Mouse (Mus musculus): ENCODE data around the gene Arl16.
"Not testable (repeated sequence)": the region's sequence is repeated elsewhere in the genome, so short reads cannot be mapped to it uniquely, and the experiment has no call there.

Arl16 gene

DNA sequence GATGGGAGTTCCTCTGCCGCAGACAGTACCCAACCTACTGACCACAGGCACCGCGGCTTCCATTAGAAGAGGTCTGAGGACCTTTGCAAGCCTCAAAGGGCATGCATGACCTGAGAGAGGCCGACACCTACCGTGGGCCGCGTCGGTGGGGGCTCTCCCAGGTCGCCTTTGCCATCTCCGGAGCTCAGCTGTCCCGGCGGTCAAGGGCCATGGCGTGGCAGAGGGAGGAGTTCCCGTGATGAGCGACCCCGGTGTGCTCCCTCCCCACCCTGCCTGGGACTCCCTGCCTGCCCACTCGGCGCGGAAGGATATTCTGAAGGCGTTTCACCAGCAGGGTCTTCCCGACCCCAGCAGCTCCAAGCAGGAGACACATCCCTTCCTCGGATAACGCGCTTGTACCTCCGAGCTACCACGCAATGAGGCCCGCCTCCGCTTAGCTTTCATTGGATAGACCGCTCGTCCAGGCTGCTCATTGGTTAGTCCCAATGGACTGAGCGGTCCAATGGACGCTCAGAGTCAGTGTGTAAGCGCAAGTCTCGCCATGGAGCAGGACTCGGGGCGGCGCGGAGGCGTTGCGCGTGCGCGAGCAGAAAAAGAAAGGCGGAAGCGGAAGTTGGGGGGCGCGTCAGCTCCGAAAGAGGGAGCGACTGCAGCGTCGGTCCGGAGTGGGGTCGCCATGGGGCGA is at the start of gene Arl16:
Gene Arl16 (minus strand): TSS at position 557 of the 685 bp plus-strand sequence.
- in situ Hi-C loops (cut with MboI; ENCODE audit: low sequenced_read_pairs) = no loop called here

- in situ Hi-C loops (cut with MboI; ENCODE audit: low sequenced_read_pairs) = no loop called here
These were observed 49.7 kb upstream of the Arl16 start for GRCm38 (mm10) chr11:120517147-120517546.

- in situ Hi-C loops (cut with MboI; ENCODE audit: low sequenced_read_pairs) = no loop called here
These were observed 48.2 kb upstream of the Arl16 start for GRCm38 (mm10) chr11:120515611-120516010.

DNA sequence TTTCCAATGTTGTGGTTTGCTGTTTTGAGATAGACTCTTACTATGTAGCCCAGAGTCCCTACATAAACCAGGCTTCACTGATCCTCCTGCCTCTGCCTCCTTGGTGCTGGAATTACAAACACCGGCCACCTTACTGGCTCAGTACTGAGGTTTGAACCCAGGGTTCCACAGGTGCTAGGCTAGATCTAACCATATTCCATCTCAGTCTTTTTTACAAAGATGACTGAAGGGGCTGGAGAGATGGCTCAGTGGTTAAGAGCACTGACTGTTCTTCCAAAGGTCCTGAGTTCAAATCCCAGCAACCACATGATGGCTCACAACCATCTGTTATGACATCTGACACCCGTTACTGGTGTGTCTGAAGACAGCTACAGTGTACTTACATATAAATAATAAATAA is 46.9 kb upstream of the Arl16 start:
- in situ Hi-C loops (cut with MboI; ENCODE audit: low sequenced_read_pairs) = not testable (repeated sequence)

GRCm38 (mm10) chr11:120512790-120513453 is 45.5 kb upstream of the Arl16 start:
- in situ Hi-C loops (cut with MboI; ENCODE audit: low sequenced_read_pairs) = no loop called here

GRCm38 (mm10) chr11:120510375-120511030 is 43.1 kb upstream of the Arl16 start:
- in situ Hi-C loops (cut with MboI; ENCODE audit: low sequenced_read_pairs) = no loop called here

DNA sequence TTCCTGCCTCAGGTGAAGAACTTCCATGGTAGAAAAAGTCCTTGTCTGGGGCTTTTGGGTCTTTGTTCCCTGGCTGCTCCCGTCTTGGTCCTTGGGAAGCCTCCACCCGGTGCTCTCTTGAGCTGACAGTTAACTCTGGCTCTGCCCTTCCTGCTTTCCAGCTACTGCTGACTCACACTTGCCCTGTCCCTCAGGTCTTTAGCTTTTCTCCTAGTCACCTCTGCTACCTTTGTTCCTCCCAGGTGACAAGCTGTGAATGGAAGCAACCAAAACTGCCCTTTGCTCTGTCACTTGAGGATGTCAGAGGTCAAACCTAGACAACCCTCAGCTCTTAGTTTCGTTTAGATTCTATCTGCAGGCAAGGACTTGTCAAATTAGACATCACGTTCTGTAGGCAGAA is 42.5 kb upstream of the Arl16 start:
- in situ Hi-C loops (cut with MboI; ENCODE audit: low sequenced_read_pairs) = no loop called here

DNA sequence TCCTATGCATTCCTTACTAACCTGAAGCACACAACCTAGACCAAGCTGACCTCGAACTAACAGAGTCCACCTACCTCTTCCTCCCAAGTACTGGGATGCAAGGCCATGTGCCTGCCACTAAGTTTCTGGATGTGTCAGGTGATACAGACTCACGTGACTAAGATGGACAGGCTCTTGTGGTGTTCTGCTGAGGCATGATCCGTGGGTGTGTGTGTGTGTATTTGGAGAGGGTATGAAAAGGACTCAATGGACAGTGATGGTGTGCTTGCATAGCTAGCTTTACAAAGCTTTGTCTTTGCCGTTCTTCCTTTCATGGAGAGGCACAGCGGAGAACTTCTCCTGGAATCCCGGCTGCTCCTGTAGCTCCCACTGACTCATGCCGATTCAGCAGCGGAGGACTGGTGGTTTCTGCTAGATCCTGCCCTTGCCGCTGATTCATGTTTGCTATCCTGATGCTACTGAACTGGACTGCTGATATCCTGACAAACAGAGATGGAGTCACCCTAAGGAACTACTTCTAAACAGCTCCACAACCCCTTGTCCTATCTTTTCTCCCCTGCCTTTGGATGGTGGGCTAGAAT is 41.0 kb upstream of the Arl16 start:
- in situ Hi-C loops (cut with MboI; ENCODE audit: low sequenced_read_pairs) = no loop called here

GRCm38 (mm10) chr11:120507611-120508289 is 40.3 kb upstream of the Arl16 start:
- in situ Hi-C loops (cut with MboI; ENCODE audit: low sequenced_read_pairs) = no loop called here

DNA sequence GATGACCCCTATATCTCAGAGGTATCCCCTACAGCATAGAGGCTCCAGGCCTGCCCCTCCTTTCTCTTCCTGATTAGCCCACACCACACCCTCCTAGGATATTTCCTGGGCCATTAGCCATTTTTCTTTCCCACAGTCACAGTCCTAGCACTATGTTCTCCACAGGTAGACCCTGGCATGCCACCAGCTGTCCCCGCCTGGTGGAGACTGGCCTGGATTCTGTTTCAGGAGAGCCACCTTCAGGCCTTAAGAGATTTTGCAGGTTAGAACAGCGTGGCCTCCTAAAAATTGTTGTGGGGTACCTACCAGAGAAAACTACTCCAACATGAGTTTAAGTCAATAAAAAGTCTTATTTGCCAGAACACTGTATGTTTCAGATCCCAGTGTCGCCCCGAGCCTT is 39.5 kb upstream of the Arl16 start:
- in situ Hi-C loops (cut with MboI; ENCODE audit: low sequenced_read_pairs) = no loop called here

GRCm38 (mm10) chr11:120505661-120506060 is 38.3 kb upstream of the Arl16 start:
- in situ Hi-C loops (cut with MboI; ENCODE audit: low sequenced_read_pairs) = no loop called here

- in situ Hi-C loops (cut with MboI; ENCODE audit: low sequenced_read_pairs) = no loop called here
These were observed 34.3 kb upstream of the Arl16 start for GRCm38 (mm10) chr11:120501701-120502100.

- in situ Hi-C loops (cut with MboI; ENCODE audit: low sequenced_read_pairs) = no loop called here
These were observed 33.6 kb upstream of the Arl16 start for GRCm38 (mm10) chr11:120501018-120501417.

DNA sequence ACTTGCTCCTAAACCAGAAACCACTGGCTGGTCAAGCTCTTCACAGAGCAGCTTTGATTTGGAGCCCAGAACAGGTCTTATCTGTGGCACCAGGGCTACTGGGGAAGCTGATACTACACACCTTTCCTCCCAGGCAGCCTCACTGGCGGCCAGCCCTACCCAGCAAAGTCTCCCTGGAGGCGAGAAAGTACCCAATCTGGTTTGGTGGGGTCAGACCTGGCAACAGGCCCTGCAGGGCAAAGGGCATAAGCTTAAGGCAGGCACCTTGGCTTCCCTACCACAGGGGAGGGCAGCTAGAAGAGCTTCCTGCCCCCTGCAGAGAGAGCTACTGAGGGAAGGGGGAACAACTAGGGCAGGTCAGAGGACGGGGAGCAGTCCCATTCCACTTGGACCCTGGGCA is 33.0 kb upstream of the Arl16 start:
- in situ Hi-C loops (cut with MboI; ENCODE audit: low sequenced_read_pairs) = no loop called here

DNA sequence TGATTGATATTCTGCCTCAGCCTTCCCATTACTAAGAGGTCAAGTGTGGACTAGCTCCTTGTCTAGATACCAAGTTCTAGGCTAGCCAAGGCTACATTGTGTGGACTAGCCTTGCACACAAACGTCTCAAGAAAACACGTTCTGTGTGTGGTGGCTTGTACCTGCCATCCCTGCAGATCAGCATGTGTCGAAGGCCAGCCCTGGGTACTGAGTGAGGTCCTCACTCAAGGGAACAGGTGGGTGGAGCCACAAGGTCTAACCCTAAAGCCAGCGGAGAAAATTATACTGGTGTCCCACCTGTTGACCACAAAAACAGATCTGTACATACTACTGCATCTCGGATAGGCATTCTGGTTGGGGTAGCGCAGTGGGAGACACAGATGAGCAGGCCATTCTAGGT is 32.5 kb upstream of the Arl16 start:
- in situ Hi-C loops (cut with MboI; ENCODE audit: low sequenced_read_pairs) = no loop called here

GRCm38 (mm10) chr11:120498891-120499290 is 31.5 kb upstream of the Arl16 start:
- in situ Hi-C loops (cut with MboI; ENCODE audit: low sequenced_read_pairs) = no loop called here

DNA sequence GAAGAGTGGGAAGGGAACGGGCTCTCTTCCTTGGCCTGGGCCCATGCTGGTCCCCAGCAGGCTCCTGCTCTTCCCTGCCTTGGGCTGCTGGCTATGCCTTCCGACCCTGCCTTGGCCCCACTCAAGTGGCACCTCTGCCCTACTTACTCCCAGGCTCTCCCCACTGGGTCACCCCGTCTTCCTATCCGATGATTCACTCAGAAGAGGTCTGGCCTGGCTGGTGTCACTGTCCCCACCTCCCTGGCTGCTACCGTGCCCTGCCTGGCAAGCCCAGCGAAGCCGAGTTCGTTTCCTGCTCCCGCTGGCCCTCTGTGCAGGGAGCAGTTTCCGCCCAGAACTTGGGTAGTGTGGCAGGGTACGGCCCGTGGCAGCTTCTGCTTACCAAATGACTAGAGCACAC is 30.8 kb upstream of the Arl16 start:
- in situ Hi-C loops (cut with MboI; ENCODE audit: low sequenced_read_pairs) = no loop called here

GRCm38 (mm10) chr11:120497436-120497835 is 30.0 kb upstream of the Arl16 start:
- in situ Hi-C loops (cut with MboI; ENCODE audit: low sequenced_read_pairs) = no loop called here

DNA sequence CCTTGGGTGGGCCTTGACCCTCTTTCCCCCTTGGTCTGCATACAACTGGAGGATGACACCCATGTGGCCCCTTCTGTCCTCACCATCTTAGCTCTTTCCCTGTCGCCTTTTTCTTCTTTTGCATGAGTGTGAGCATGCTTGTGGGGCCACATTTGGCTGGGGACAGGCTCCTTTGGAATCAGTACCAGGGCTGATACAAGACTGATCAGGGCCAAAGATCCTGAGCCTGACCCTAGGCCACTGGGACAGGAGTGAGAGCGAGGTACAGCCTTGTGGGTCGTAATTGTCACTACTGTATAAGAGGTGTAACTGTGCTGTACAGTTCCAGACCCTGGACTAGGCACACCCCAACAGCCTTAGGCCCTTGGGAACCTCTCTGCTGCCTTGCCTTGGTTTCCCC is 26.5 kb upstream of the Arl16 start:
- in situ Hi-C loops (cut with MboI; ENCODE audit: low sequenced_read_pairs) = no loop called here

- in situ Hi-C loops (cut with MboI; ENCODE audit: low sequenced_read_pairs) = no loop called here
These were observed 25.9 kb upstream of the Arl16 start for GRCm38 (mm10) chr11:120493351-120493750.

- in situ Hi-C loops (cut with MboI; ENCODE audit: low sequenced_read_pairs) = no loop called here
These were observed 25.4 kb upstream of the Arl16 start for GRCm38 (mm10) chr11:120492878-120493203.

All from CH12F3 (cell line).